Mouse (Mus musculus) granulocyte monocyte progenitor cell, adult 5-6 weeks (primary cell): ENCODE measurements around the gene Kcnk4. TPM values are rescaled to one million over a fixed set of nuclear protein-coding genes. Genes with fewer than 3 reads are reported as not detected.
"Not testable (repeated sequence)": the region's sequence is repeated elsewhere in the genome, so short reads cannot be mapped to it uniquely, and the experiment has no call there.

Experiments
- ATAC-seq: replicated peaks from 2 replicates; pipeline ENCODE4 v1.8.0; 2016; ENCODE audit warnings: mild to moderate bottlenecking, moderate TSS enrichment, inconsistent platforms; ENCODE audit not compliant: poor library complexity, severe bottlenecking
- total RNA-seq, 2 experiments: library from RNA; stranded (forward) in 1 of 2; stranded (reverse) in 1 of 2; fragments of 200-712, 200-1000 nt in 1 of 2; fragments of >200 nt in 1 of 2; fragmentation: Nextera tagmentation in 1 of 2; gene quantifications; 2 replicates each; pipeline ENCODE4 v1.2.3; 2014 to 2017

Kcnk4 gene
- total RNA-seq, 2 experiments from 2014 or later = not detected

DNA sequence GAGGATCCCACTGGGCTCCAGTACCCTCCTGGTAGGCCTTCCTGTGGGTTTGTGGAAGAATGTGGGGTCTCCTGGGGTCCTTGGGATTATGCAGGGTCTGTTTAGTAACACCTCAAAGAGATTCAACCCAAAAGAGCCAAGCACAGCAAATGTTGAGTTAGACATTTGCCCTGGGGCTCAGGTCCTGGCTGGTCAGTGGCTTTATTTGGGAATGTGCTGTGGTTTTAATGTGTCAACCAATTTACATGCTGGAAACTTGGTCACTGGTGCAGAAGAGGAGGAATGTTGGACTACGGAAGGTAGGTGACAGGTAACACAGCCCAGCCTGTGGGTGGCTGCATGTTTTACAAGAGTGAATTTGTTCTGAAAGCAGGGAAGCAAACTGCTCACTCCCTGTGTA is 31.3 kb downstream of the Kcnk4 start:
- no peak for ATAC-seq

DNA sequence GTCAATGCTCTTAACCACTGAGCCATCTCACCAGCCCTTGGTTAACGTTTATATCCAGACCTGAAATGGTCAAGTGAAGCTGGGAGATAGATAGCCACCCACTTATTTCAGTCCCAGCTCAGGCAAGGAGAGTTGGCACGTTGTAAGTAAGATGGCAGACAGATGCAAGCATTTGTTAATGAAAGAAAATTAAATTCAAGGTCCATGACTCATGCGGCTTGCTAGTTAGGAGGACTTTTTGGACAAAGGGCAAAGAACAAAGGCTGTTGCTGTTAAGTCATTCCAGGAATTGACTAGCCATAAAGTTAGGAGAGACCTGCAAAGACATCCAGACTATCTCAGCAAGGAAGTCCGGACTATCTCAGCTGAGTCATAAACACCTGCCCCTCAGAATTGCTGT is 34.7 kb downstream of the Kcnk4 start:
- no peak for ATAC-seq

DNA sequence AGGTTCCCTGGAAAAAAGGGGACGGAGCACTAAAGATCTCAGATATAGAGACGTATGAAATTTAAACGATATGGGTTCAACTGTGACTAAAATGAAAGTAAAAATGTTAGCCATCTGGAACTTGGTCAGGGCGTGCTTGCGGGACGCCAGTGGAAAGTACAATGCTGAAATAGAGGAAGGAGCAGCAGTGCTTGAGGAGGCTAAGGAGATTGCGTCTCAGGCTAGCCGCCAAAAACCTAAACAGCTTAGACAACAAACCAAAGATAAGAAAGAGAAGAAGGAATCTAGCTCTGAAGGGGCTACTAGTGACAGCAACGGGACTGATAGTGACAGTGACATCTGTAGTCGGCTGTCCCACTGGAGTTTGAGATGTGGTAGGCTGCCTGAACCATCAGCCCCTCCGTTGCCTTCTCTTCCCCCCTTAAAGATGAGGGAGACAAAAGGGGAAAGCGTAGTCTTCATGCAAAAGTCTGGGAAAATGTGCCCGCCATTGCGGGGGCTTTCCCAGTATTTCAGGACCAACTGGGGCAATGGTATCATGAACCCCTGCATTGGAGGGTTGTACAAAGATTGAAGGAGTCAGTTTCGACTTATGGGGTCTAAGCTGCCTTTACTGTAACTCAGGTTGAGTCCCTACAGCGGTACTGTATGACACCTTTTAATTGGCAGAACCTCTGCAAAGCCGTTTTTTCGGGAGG is 38.6 kb downstream of the Kcnk4 start:
- not testable (repeated sequence) for ATAC-seq

GRCm38 (mm10) chr19:6893731-6894451 is 40.4 kb downstream of the Kcnk4 start:
- no peak for ATAC-seq

DNA sequence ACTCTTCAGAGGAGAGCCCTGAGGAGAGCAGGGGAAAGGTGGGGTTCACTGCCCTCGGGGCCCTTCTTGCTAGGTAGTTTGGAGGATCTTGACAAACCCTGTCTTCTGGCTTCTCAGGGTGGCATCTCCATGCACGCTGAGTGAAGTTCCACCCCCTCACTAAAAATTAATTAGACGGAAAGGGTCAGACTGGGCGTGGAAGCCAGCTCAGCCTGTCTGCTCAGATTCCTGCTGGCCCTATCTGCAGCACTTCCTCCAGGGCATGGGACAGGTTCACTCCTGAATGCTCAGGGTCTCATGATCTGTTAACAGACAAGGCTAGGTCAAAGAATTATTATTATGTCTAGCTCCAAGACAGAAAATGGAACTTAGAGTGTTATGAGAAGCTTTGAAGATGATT is 41.8 kb downstream of the Kcnk4 start:
- no peak for ATAC-seq

- ATAC-seq = no peak
Observed at GRCm38 (mm10) chr19:6877965-6878364, 56.4 kb downstream of the Kcnk4 start.

- no peak for ATAC-seq
Observed at GRCm38 (mm10) chr19:6876799-6877198, 57.5 kb downstream of the Kcnk4 start.

DNA sequence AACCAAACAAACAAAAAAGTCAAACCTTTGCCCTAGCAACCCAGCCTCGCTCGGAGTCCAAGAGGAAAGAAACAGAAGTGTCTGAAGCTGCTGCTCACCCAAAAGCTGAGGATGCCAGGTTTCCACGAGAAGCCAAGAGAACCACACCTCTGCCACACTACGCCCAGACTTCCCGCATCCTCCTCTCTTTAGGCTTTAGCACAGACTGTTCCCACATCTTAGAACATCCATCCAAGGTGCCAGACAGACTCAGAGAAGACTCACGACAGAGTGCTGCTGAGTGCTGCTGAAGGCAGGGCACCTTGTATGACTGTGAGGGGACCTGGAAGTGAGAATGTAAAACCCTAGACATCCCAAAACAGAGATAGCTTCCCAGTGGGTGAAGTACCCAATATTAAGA is 58.5 kb downstream of the Kcnk4 start:
- no peak for ATAC-seq

DNA sequence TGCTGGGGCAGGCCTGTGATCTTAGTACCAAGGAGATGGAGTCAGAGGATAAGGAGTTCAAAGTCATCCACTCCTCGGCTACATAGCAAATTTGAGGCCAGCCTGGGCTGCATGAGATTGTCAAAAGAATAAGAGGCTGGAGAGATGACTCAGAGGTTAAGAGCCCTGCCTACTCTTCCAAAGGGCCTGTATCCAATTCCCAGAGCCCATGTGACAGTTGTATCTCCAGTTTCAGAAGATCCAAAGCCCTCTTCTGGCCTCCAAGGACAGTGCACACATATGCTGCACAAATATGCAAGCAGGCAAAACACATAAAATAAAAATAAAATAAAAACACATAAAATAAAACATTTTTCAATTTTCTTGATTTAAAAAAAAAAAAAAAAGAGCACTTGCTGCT is 60.1 kb downstream of the Kcnk4 start:
- no peak for ATAC-seq

Other genes with a start within 250 kb of the Kcnk4 start
- gene Rps6ka4, start 93.9 kb downstream of the Kcnk4 start, total RNA-seq (2014; fragmentation: Nextera tagmentation) = 2.8 and 13.3 TPM in 2 replicates
- 3.9 and 8.1 TPM in 2 replicates for gene Rps6ka4, start 93.9 kb downstream of the Kcnk4 start, total RNA-seq (2017)
- gene Ccdc88b, start 76.3 kb downstream of the Kcnk4 start, total RNA-seq (2014; fragmentation: Nextera tagmentation) = 17.8 and 22.6 TPM in 2 replicates
- gene Ccdc88b, start 76.3 kb downstream of the Kcnk4 start, total RNA-seq (2017) = 53.1 and 58.0 TPM in 2 replicates
- 149 and 152 TPM in 2 replicates for gene Trmt112, start 24.8 kb downstream of the Kcnk4 start, total RNA-seq (2014; fragmentation: Nextera tagmentation)
- gene Trmt112, start 24.8 kb downstream of the Kcnk4 start, total RNA-seq (2017) = 156 and 160 TPM in 2 replicates
- 352 and 419 TPM in 2 replicates for gene Prdx5, start 24.4 kb downstream of the Kcnk4 start, total RNA-seq (2014; fragmentation: Nextera tagmentation)
- gene Prdx5, start 24.4 kb downstream of the Kcnk4 start, total RNA-seq (2017) = 522 and 534 TPM in 2 replicates
- gene Esrra, start 12.7 kb downstream of the Kcnk4 start, total RNA-seq (2014; fragmentation: Nextera tagmentation) = 10.7 and 29.3 TPM in 2 replicates
- 15.5 and 18.6 TPM in 2 replicates for gene Esrra, start 12.7 kb downstream of the Kcnk4 start, total RNA-seq (2017)
- 3.0 TPM in 1 of 2 replicates, not detected in the other for gene Catsperz, start 9.1 kb downstream of the Kcnk4 start, total RNA-seq (2014; fragmentation: Nextera tagmentation)
- gene Catsperz, start 9.1 kb downstream of the Kcnk4 start, total RNA-seq (2017) = 2.8 and 4.5 TPM in 2 replicates
- 26.7 and 34.5 TPM in 2 replicates for gene Bad, start 7.3 kb upstream of the Kcnk4 start, total RNA-seq (2014; fragmentation: Nextera tagmentation)
- gene Bad, start 7.3 kb upstream of the Kcnk4 start, total RNA-seq (2017) = 48.8 and 69.0 TPM in 2 replicates
- 15.0 and 18.5 TPM in 2 replicates for gene Gpr137, start 8.0 kb upstream of the Kcnk4 start, total RNA-seq (2014; fragmentation: Nextera tagmentation)
- 14.9 and 15.8 TPM in 2 replicates for gene Gpr137, start 8.0 kb upstream of the Kcnk4 start, total RNA-seq (2017)
- 194 and 276 TPM in 2 replicates for gene Ppp1r14b, start 40.5 kb upstream of the Kcnk4 start, total RNA-seq (2014; fragmentation: Nextera tagmentation)
- 94.5 and 105 TPM in 2 replicates for gene Ppp1r14b, start 40.5 kb upstream of the Kcnk4 start, total RNA-seq (2017)
- 8.0 and 14.6 TPM in 2 replicates for gene Plcb3, start 42.0 kb upstream of the Kcnk4 start, total RNA-seq (2014; fragmentation: Nextera tagmentation)
- gene Plcb3, start 42.0 kb upstream of the Kcnk4 start, total RNA-seq (2017) = 7.1 and 10.9 TPM in 2 replicates
- 98.9 and 160 TPM in 2 replicates for gene Fkbp2, start 46.0 kb upstream of the Kcnk4 start, total RNA-seq (2014; fragmentation: Nextera tagmentation)
- gene Fkbp2, start 46.0 kb upstream of the Kcnk4 start, total RNA-seq (2017) = 173 and 197 TPM in 2 replicates
- 27.6 and 35.2 TPM in 2 replicates for gene Vegfb, start 53.1 kb upstream of the Kcnk4 start, total RNA-seq (2014; fragmentation: Nextera tagmentation)
- 6.2 and 7.4 TPM in 2 replicates for gene Vegfb, start 53.1 kb upstream of the Kcnk4 start, total RNA-seq (2017)
- 6.4 and 16.5 TPM in 2 replicates for gene Dnajc4, start 58.1 kb upstream of the Kcnk4 start, total RNA-seq (2014; fragmentation: Nextera tagmentation)
- gene Dnajc4, start 58.1 kb upstream of the Kcnk4 start, total RNA-seq (2017) = 7.9 and 11.8 TPM in 2 replicates
- 8.5 and 14.4 TPM in 2 replicates for gene Nudt22, start 61.6 kb upstream of the Kcnk4 start, total RNA-seq (2014; fragmentation: Nextera tagmentation)
- 3.4 and 14.5 TPM in 2 replicates for gene Nudt22, start 61.6 kb upstream of the Kcnk4 start, total RNA-seq (2017)
- 3.0 TPM in 1 of 2 replicates, not detected in the other for gene Trpt1, start 61.6 kb upstream of the Kcnk4 start, total RNA-seq (2014; fragmentation: Nextera tagmentation)
- gene Trpt1, start 61.6 kb upstream of the Kcnk4 start, total RNA-seq (2017) = 0.21 and 0.60 TPM in 2 replicates
- 103 and 119 TPM in 2 replicates for gene Fermt3, start 85.0 kb upstream of the Kcnk4 start, total RNA-seq (2014; fragmentation: Nextera tagmentation)
- 182 and 230 TPM in 2 replicates for gene Fermt3, start 85.0 kb upstream of the Kcnk4 start, total RNA-seq (2017)
- 162 and 187 TPM in 2 replicates for gene Stip1, start 105.5 kb upstream of the Kcnk4 start, total RNA-seq (2014; fragmentation: Nextera tagmentation)
- 246 and 270 TPM in 2 replicates for gene Stip1, start 105.5 kb upstream of the Kcnk4 start, total RNA-seq (2017)
- 7.8 and 13.6 TPM in 2 replicates for gene Macrod1, start 122.3 kb upstream of the Kcnk4 start, total RNA-seq (2014; fragmentation: Nextera tagmentation)
- gene Macrod1, start 122.3 kb upstream of the Kcnk4 start, total RNA-seq (2017) = 4.5 and 6.3 TPM in 2 replicates
- not detected in 2 replicates for gene Flrt1, start 171.2 kb upstream of the Kcnk4 start, total RNA-seq (2014; fragmentation: Nextera tagmentation)
- not detected in 2 replicates for gene Flrt1, start 171.2 kb upstream of the Kcnk4 start, total RNA-seq (2017)